Mouse (Mus musculus) heart, adult 11 months (tissue): Measurements from ENCODE around the gene Ifitm6.

Experiments used
- DNase-seq: peaks from one replicate; pipeline ENCODE4 v3.0.0; 2022

The Ifitm6 gene

GRCm38 (mm10) chr7:141008312-141008761, 9.4 kb downstream of the Ifitm6 start:
- DNase-seq, result peak; percentile 95

DNA sequence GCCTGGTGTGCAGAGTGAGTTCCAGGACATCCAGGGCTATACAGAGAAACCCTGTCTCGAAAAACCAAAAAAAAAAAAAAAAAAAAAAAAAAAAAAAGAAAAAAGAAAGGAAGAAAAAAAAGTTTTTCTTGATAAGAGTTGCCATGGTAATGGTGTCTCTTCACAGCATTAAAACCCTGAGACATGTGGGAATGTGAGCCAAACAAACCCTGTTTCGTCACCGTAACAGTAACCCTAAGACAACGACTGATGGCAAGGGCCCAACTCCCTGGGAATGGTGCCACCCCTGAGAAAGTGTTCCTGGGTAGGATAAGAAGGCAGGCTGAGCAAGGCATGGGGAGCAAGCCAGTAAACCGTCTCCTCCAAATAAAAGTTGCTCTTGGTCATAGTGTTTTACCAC, 10.8 kb downstream of the Ifitm6 start:
- DNase-seq, result peak; percentile 91

DNA sequence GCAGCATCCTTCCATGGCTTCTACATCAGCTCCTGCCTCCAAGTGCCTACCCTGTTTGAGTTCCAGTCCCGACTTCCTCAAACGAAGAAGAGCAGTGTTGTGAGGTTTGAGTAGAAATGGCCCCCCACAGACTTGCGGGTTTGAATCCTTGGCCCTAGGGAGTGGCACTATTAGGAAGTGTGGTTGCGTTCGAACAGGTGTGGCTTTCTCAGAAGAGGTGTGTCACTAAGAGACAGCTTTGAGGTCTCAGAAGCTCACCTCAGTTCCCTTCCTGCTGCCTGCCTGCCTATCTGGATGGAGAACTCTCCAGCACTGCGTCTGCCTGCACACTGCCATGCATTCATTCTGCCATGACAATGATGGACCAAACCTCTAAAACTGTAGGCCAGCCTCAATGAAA, 11.3 kb downstream of the Ifitm6 start:
- DNase-seq, result no peak

- no peak for DNase-seq
Observed at GRCm38 (mm10) chr7:141003248-141004010, 14.3 kb downstream of the Ifitm6 start.

DNA sequence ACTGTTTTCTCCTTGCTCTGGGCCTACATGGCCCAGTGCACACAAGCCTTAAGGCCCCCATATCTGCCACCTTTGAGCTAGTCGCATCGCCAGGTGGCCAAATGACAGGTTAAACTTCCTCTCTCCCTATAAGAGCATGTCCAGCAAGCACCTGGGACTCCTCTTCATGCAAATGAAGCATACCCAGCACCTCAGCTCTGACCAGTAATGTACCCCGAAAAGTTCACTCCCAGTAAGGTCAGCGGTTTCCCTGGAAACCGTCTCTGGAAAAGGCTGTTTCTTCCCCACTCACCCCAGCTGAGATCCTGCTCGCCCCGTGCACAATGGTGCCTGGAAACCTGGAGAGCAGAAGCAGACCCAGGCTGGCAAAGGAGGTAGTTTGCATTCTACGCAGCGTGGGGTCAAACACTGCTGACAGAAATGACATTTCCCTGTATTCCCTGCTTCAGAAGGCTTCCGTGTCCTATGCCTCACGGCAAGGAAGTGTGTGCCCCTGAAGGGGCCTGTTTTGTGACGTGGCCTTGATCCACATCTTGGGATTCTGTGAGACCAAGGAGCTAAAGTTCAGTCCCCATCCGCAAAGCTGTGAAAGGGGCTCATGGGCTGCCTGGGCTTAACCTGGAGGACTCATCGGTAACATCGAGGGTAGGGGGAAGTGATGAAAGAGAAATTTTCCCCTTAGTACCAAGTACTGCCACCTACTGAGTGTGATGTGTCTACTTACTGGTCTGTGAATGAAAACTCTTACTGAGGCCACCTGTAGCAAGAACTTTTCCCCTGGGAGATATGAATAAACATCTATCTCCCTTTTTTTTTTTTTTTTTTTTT, 16.6 kb downstream of the Ifitm6 start:
- DNase-seq, result no peak

DNA sequence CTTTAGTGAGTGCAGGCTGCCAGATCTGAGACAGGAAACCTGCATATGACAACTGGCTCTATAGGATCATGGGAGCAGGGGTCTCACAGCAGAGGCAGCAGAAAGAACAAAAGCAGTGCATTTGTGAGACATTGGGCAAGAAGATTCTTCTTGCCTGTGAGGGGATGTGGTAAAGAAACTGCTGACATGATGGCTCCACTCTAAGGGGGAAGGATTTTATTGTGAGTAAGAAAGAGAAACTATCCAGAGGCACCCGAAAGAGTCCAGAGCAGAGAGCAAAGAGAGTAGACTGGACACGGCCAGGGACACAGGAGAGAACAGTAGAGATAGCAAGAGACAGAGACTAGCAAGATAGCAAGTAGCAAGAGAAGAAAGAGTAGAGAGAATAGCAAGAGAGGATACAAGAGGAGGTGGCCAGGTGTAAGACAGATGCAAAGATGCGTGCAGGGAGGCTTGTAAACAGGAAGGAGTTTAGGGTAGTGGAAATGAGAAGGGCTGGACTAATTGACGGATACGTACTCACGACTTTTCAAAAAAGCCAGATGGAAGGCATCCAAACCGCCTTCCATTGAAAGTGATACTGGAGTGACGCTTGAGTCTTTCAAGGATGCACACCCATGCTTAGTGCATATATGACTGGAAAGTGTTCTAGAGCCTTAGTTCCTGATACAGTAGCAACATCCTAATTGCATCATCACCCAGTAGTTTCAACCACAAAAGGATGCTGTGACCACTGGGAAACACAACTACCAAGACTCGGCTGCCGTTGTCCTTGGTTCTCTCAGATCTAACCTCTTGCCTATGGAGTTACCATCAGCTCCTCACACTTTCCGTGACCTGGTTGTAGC, 18.6 kb downstream of the Ifitm6 start:
- DNase-seq, result no peak

GRCm38 (mm10) chr7:140997817-140998216, 19.9 kb downstream of the Ifitm6 start:
- DNase-seq, result no peak

DNA sequence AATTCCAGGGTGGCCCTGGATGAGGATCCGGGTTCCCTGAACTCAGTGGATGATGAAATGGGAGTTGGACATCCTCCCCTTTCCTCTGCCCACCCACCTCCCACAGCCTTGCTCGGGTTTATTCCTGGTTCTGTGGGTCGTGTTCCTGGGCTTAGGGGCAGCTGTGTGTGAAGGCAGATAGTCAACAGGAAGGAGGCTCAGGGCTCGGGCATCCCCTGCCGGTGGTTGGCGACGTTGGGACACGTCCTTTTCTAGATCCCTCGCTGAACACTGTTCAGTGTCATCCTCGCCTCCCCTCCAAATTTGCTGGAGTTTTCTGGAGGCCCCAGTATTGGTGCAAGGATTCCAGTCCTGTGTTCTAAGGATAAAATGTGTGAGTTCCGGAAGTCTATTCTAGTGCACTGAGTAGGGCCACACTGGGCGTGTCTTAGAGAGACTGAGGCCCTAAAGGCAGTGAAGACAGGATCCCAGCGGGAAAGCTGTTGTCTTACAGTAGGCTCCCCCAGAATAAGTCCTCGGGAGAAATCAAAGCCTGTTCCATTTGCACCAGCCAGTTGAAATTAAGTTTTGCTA, 26.5 kb downstream of the Ifitm6 start:
- DNase-seq, result no peak

DNA sequence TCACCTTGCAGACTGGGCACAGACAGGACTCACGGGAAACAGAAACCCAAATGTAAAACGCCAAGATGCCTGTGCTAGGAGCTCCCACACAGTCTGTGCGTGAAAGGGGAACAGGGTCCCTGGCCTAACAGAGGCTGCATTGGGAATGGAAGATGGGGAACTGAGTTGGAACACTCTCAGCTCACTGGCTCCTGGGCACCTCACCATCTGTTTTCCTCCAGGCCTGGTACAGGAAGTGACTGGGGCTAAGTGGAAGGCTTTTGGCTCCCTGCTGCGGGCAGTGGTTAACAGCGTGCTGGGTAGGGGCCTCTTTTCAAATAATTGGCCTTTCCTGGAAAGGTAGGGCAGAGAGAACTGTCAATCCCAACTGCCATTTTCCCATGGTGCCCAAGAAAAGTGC, 27.1 kb downstream of the Ifitm6 start:
- DNase-seq, result no peak

- DNase-seq, result no peak
Observed at GRCm38 (mm10) chr7:140990185-140990584, 27.5 kb downstream of the Ifitm6 start.

DNA sequence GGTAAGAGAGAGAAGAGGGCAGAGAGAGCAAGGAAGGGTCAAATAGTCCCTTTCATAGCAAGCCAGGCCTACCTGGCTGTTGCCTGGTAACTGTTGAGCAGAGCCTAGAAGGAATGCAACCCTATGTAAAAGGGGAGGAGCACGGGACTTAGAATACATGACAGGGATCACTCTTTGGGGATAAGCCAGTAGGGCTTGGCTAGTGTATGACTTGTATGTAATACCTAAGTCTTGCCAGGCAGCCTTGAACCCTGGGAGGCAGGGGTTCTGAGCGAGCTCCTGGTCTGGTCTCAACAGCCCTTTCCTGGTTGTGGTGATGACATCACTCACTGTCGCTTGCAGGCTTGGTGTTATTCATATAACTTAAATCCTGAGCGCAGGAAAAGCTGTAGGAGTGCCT, 28.7 kb downstream of the Ifitm6 start:
- no peak for DNase-seq

DNA sequence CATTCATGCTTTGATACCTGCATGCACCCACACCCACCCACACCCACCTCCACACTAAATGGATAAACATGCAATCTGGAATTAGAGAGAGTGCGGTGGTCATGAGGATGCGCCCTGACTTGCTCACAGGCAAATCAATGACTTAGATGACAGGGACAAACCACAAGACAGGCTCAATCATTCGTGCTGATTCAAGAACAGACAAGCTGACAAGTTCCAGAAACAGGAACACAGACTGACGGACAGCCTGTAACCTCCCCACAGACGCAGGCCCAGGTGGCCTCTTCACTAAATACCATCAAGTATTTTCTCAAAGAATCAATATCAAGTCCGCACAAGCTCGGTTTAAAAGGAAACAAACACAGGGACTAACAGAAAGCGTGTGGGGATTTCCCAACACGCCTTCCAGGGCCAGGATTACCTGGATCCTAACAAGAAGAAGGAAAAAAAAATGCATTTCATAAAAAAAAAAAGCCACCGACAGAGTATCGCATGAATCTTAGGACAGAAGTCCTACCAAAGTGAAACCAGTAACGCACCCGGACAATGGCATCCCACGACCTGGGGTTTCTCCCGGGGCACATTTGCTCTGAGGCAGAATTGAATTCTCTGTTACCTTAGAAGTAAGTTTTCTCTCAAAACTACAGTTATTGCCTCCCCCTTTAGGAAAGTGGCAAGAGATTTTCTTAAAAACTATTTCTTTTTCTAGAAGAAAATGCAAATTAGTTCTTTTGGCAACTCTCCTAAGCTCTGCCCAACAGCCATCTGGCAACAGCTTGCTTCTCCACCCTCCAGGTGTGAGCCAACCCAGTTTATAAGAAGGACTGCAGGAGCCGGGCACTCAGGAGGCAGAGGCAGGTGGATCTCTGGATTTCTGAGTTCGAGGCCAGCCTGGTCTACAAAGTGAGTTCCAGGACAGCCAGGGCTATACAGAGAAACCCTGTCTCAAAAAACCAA, 30.3 kb downstream of the Ifitm6 start:
- DNase-seq, result peak; percentile 67

- DNase-seq, result peak; percentile 61
Observed at GRCm38 (mm10) chr7:140982971-140983370, 34.8 kb downstream of the Ifitm6 start.

DNA sequence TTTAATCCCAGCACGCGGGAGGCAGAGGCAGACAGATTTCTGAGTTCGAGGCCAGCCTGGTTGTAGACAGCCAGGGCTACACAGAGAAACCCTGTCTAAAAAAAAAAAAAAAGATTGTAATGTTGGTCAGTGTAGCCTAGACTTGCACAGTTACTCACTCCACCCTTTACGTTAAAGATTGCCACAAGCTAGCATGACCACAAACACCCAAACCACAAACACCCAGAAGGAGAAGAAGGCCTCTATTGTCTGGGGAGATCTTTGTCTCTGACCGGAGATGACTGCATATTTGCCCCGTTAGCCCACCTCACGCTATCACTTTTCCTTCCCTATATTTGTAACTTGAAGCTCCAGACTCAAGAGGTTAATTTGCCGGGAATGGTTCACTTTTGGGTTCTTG, 36.0 kb downstream of the Ifitm6 start:
- peak; percentile 16 for DNase-seq

DNA sequence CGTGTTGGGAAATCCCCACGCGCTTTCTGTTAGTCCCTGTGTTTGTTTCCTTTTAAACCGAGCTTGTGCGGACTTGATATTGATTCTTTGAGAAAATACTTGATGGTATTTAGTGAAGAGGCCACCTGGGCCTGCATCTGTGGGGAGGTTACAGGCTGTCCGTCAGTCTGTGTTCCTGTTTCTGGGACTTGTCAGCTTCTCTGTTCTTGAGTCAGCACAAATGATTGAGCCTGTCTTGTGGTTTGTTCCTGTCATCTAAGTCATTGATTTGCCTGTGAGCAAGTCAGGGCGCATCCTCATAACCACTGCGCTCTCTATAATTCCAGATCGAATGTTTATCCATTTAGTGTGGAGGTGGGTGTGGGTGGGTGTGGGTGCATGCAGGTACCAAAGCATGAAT, 41.0 kb downstream of the Ifitm6 start:
- DNase-seq, result peak; percentile 61

GRCm38 (mm10) chr7:140975465-140975864, 42.3 kb downstream of the Ifitm6 start:
- DNase-seq, result no peak

DNA sequence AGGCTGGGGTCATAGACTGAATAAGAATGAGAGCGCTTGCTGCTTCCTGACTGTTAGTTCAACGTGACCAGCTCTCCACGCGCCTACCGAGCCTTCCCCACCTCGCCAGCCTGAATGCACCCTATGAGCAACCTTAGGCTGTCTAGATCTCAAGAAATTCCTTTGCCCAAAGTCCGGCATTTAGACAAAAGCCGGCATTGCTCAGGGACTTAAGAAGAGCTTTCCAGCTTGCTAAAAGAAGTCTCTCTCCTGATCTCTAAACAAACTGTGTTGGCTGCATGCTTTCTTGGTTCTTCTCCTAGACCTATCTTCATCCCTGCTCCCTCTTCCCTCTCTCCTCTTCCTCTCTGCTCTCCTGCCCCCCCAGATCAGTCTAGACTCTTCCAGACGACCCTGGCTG, 42.8 kb downstream of the Ifitm6 start:
- peak; percentile 84 for DNase-seq

- peak; percentile 89 for DNase-seq
Observed at GRCm38 (mm10) chr7:140973396-140974165, 44.1 kb downstream of the Ifitm6 start.

- peak; percentile 98 for DNase-seq
Observed at GRCm38 (mm10) chr7:140971479-140972171, 46.1 kb downstream of the Ifitm6 start.

GRCm38 (mm10) chr7:140970931-140971330, 46.8 kb downstream of the Ifitm6 start:
- no peak for DNase-seq
